Mouse (Mus musculus) liver, postnatal 0 days (tissue): Measurements from ENCODE around the gene Gdpd2.

Experiments used
- CTCF ChIP-seq: sonication (generic); IDR thresholded peaks from 2 replicates; pipeline ENCODE4 v1.5.1; 2016; ENCODE audit warnings: antibody characterized with exemption, low read depth
- EP300 ChIP-seq: IDR thresholded peaks from 2 replicates; pipeline ENCODE4 v1.6.1; 2016; ENCODE audit warnings: antibody characterized with exemption, low read depth, mild to moderate bottlenecking

GRCm38 (mm10) chrX:100776985-100777654 lies 47.4 kb downstream of the Gdpd2 start:
- TF ChIP-seq CTCF: no peak
- TF ChIP-seq EP300: no peak
